Mouse (Mus musculus): ENCODE data around the gene Ptger2.

DNA sequence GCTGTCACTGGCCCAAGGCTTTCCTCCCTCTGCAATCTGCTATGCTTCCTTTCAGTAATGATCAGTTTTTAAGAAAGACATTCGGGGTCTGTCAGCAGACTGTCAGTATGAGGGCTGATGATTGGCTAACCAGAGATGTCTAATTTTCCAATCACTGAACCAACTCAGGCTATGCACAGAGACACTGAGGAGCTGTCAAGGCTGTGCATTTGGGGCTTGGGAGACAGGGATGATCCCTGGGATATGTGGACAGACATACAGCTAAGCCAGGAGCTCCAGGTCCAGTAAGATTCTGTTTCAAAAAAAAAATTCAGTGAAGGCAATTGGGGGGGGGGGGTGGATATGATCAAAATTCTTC, 62.4 kb downstream of the Ptger2 start:
- TF ChIP-seq POLR2A (IDR thresholded peaks at IDR 0.05; ENCODE audit: extremely low read depth, insufficient read depth, low read length) (no peak), CTCF (IDR thresholded peaks at IDR 0.05; ENCODE audit: extremely low read depth, insufficient read depth, low read length) (no peak)
